8 mouse cellular contexts compared by ENCODE assay signal in genomic region chr10:79855558-79856184, GRCm38 (mm10). TPM values are rescaled to one million over a fixed set of nuclear protein-coding genes. Genes with fewer than 3 reads are reported as not detected.
DNase-seq lines count a peak whose midpoint lies in the region; ATAC-seq lines count a peak whose summit lies in the region.

No protein-coding gene starts in this region.

- H3K27ac ChIP-seq in heart, embryonic 11.5 days (ENCODE audit: low read depth, low read length), result peak overlapping the region; percentile 100
- peak overlapping the region; percentile 100 for H3K27ac ChIP-seq in forebrain, embryonic 16.5 days (ENCODE audit: low read length)
- peak overlapping the region; percentile 100 for H3K27ac ChIP-seq in midbrain, embryonic 13.5 days

- no peaks in the 10 kb centered on the region for H3K9me3 ChIP-seq in heart, embryonic 11.5 days (replicated peaks; ENCODE audit: control insufficient read depth, low read length)
- H3K9me3 ChIP-seq in forebrain, embryonic 16.5 days (ENCODE audit: control insufficient read depth, low read length), result no peaks in the 10 kb centered on the region
- H3K9me3 ChIP-seq in midbrain, embryonic 13.5 days, result no peaks in the 10 kb centered on the region

- WGBS in heart, embryonic 11.5 days (ENCODE audit: insufficient replicate concordance), result 1% methylated on average over 10 of the region's 10 CpGs
- 3% methylated on average over 10 of the region's 10 CpGs for WGBS in forebrain, embryonic 16.5 days
- 5% methylated on average over 10 of the region's 10 CpGs for WGBS in midbrain, embryonic 13.5 days

- peak overlapping the region; percentile 100 for H3K9ac ChIP-seq in heart, embryonic 11.5 days (ENCODE audit: low read depth, low read length)
- H3K9ac ChIP-seq in forebrain, embryonic 16.5 days (replicated peaks; ENCODE audit: low read depth, low read length), result peak overlapping the region; percentile 95
- H3K9ac ChIP-seq in midbrain, embryonic 13.5 days (replicated peaks), result peak overlapping the region; percentile 98

- no peak for ATAC-seq in heart, embryonic 11.5 days (replicated peaks; ENCODE audit: insufficient number of reproducible peaks, low FRiP score, low TSS enrichment)
- no peak for ATAC-seq in forebrain, embryonic 16.5 days
- no peak for ATAC-seq in midbrain, embryonic 13.5 days

- no peak for DNase-seq in heart, postnatal 25 days (ENCODE audit: low spot score)
- peak; percentile 63 for DNase-seq in adrenal gland, adult 8-10 months
- DNase-seq in kidney, postnatal 14 days, result peak; percentile 91
- no peak for DNase-seq in urinary bladder, postnatal 10 days (ENCODE audit: low spot score)
- no peak for DNase-seq in frontal cortex, adult 2 months (ENCODE audit: extremely low spot score in 1 of 2, low spot score in 1 of 2)

- intact Hi-C loops in heart, postnatal 25 days (cut with DNase I), result loop anchor here (2.0 to 10.0 kb wide), 2 partner anchors 15 to 289 kb away; partner anchors contain the start of genes Cbarp and Midn

- H3K36me3 ChIP-seq in heart, embryonic 11.5 days (ENCODE audit: control insufficient read depth, insufficient read depth, low read length), result peaks cover 19% of the 10 kb centered on the region
- peaks cover 16% of the 10 kb centered on the region for H3K36me3 ChIP-seq in forebrain, embryonic 16.5 days (ENCODE audit: control insufficient read depth, insufficient read depth)
- H3K36me3 ChIP-seq in midbrain, embryonic 13.5 days, result peaks cover 44% of the 10 kb centered on the region

- H3K4me2 ChIP-seq in heart, embryonic 11.5 days, result peak overlapping the region; percentile 78
- H3K4me2 ChIP-seq in forebrain, embryonic 16.5 days (ENCODE audit: low read length), result peak overlapping the region; percentile 96
- H3K4me2 ChIP-seq in midbrain, embryonic 13.5 days (replicated peaks), result peak overlapping the region; percentile 100

- H3K4me1 ChIP-seq in heart, embryonic 11.5 days (ENCODE audit: control insufficient read depth, insufficient read depth, low read length), result peaks cover 51% of the 10 kb centered on the region
- peaks cover 61% of the 10 kb centered on the region for H3K4me1 ChIP-seq in forebrain, embryonic 16.5 days (replicated peaks; ENCODE audit: control insufficient read depth, insufficient read depth, low read length)
- peaks cover 69% of the 10 kb centered on the region for H3K4me1 ChIP-seq in midbrain, embryonic 13.5 days (replicated peaks)

- H3K4me3 ChIP-seq in heart, embryonic 11.5 days (ENCODE audit: low read depth, low read length), result peak overlapping the region; percentile 86
- H3K4me3 ChIP-seq in forebrain, embryonic 16.5 days (replicated peaks; ENCODE audit: low read length), result peak overlapping the region; percentile 97
- H3K4me3 ChIP-seq in midbrain, embryonic 13.5 days (replicated peaks), result peak overlapping the region; percentile 99

- no peaks in the 10 kb centered on the region for H3K27me3 ChIP-seq in heart, embryonic 11.5 days (ENCODE audit: control insufficient read depth, insufficient read depth, low read length)
- no peaks in the 10 kb centered on the region for H3K27me3 ChIP-seq in forebrain, embryonic 16.5 days (replicated peaks; ENCODE audit: control insufficient read depth, insufficient read depth, low read length)
- no peaks in the 10 kb centered on the region for H3K27me3 ChIP-seq in midbrain, embryonic 13.5 days

RNA-seq across cellular contexts. Expression of gene Ptbp1, which starts 1.4 kb away (rescaled TPM):
- 112 TPM in 2 replicates for polyA plus RNA-seq in heart, embryonic 11.5 days (2014; fragmentation: Nextera tagmentation; extraction: Ambion mirVana)
- total RNA-seq in heart, postnatal 25 days (2021), result 10 to 100 TPM; 54.6 to 59.3 TPM
- 100 to 1,000 TPM; 249 to 275 (median 255) TPM for total RNA-seq in adrenal gland, adult 8-10 months (2022)
- 98.3 and 107 TPM in 2 replicates for polyA plus RNA-seq in forebrain, embryonic 16.5 days (2015; fragmentation: Nextera tagmentation; extraction: Ambion mirVana)
- 106 and 116 TPM in 2 replicates for polyA plus RNA-seq in midbrain, embryonic 13.5 days (2015; fragmentation: Nextera tagmentation; extraction: Ambion mirVana)
- 59.5 and 71.5 TPM in 2 replicates for polyA plus RNA-seq in frontal cortex, adult 2 months (2012; rRNA removed)

RNA-seq across cellular contexts. Expression of gene Prtn3, which starts 18.6 kb away (rescaled TPM):
- polyA plus RNA-seq in heart, embryonic 11.5 days (2014; fragmentation: Nextera tagmentation; extraction: Ambion mirVana), result 2.5 and 3.9 TPM in 2 replicates
- total RNA-seq in heart, postnatal 25 days (2021), result under 1 TPM in 1 of 2 experiments, not detected in 1; 0.44 TPM
- total RNA-seq in adrenal gland, adult 8-10 months (2022), result under 1 TPM in 1 of 4 experiments, not detected in 3; 0.35 TPM
- 12.4 and 15.3 TPM in 2 replicates for polyA plus RNA-seq in forebrain, embryonic 16.5 days (2015; fragmentation: Nextera tagmentation; extraction: Ambion mirVana)
- 14.9 and 16.9 TPM in 2 replicates for polyA plus RNA-seq in midbrain, embryonic 13.5 days (2015; fragmentation: Nextera tagmentation; extraction: Ambion mirVana)
- polyA plus RNA-seq in frontal cortex, adult 2 months (2012; rRNA removed), result 5.8 and 6.7 TPM in 2 replicates

RNA-seq across cellular contexts. Expression of gene Plppr3, which starts 18.8 kb away (rescaled TPM):
- polyA plus RNA-seq in heart, embryonic 11.5 days (2014; fragmentation: Nextera tagmentation; extraction: Ambion mirVana), result 14.1 and 14.3 TPM in 2 replicates
- total RNA-seq in heart, postnatal 25 days (2021), result not detected
- total RNA-seq in adrenal gland, adult 8-10 months (2022), result 1 to 10 TPM; 1.7 to 4.3 (median 3.0) TPM
- polyA plus RNA-seq in forebrain, embryonic 16.5 days (2015; fragmentation: Nextera tagmentation; extraction: Ambion mirVana), result 415 and 495 TPM in 2 replicates
- polyA plus RNA-seq in midbrain, embryonic 13.5 days (2015; fragmentation: Nextera tagmentation; extraction: Ambion mirVana), result 426 and 432 TPM in 2 replicates
- polyA plus RNA-seq in frontal cortex, adult 2 months (2012; rRNA removed), result 124 and 134 TPM in 2 replicates

RNA-seq across cellular contexts. Expression of gene Elane, which starts 30.4 kb away (rescaled TPM):
- polyA plus RNA-seq in heart, embryonic 11.5 days (2014; fragmentation: Nextera tagmentation; extraction: Ambion mirVana), result 0.31 and 0.49 TPM in 2 replicates
- not detected for total RNA-seq in heart, postnatal 25 days (2021)
- total RNA-seq in adrenal gland, adult 8-10 months (2022), result not detected
- not detected in 2 replicates for polyA plus RNA-seq in forebrain, embryonic 16.5 days (2015; fragmentation: Nextera tagmentation; extraction: Ambion mirVana)
- polyA plus RNA-seq in midbrain, embryonic 13.5 days (2015; fragmentation: Nextera tagmentation; extraction: Ambion mirVana), result not detected in 2 replicates
- 0.27 TPM in 1 of 2 replicates, not detected in the other for polyA plus RNA-seq in frontal cortex, adult 2 months (2012; rRNA removed)

RNA-seq across cellular contexts. Expression of gene Misp, which starts 34.9 kb away (rescaled TPM):
- 0.63 and 0.89 TPM in 2 replicates for polyA plus RNA-seq in heart, embryonic 11.5 days (2014; fragmentation: Nextera tagmentation; extraction: Ambion mirVana)
- under 1 TPM; 0.59 to 0.70 TPM for total RNA-seq in heart, postnatal 25 days (2021)
- under 1 TPM; 0.64 to 0.95 (median 0.70) TPM for total RNA-seq in adrenal gland, adult 8-10 months (2022)
- polyA plus RNA-seq in forebrain, embryonic 16.5 days (2015; fragmentation: Nextera tagmentation; extraction: Ambion mirVana), result 0.48 and 1.2 TPM in 2 replicates
- 0.36 and 0.85 TPM in 2 replicates for polyA plus RNA-seq in midbrain, embryonic 13.5 days (2015; fragmentation: Nextera tagmentation; extraction: Ambion mirVana)
- polyA plus RNA-seq in frontal cortex, adult 2 months (2012; rRNA removed), result 0.40 and 0.71 TPM in 2 replicates

Comparison
In these comparisons a context has a peak if more than half of its experiments do, and no peak if none do; other contexts are left out.
1. DNase-seq: peak in adrenal gland, adult 8-10 months (single experiment) and kidney, postnatal 14 days (single experiment); none in heart, postnatal 25 days (single experiment), urinary bladder, postnatal 10 days (single experiment) and frontal cortex, adult 2 months (0 of 2).
2. Peak in every context shown above with its lines, with median percentiles within 50 percentile points of each other: H3K27ac ChIP-seq, H3K4me2 ChIP-seq, H3K4me3 ChIP-seq and H3K9ac ChIP-seq.